Mouse (Mus musculus): ENCODE results near the gene Krt39. TPM values are rescaled to one million over a fixed set of nuclear protein-coding genes. Genes with fewer than 3 reads are reported as not detected.

The Krt39 gene
- polyA plus RNA-seq, 1 experiment = 0.11 TPM

DNA sequence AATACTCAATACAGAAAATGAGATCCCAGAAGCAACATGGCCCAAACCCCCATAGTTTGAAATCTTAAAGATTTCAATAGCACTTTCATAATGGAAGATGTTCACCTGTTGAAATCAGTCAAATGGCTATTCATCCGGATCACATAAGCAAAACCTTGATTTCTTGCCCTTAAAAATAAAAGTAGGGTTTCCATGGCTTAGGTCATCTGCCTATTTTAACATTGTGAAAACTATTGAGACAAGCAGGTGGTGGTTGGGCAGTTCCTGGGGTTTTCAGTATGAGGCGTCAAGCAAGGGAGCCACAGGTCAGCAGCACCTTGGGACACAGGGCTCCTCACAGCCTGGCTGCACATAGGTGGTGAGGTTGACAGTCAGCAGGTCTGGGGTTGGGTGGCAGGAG lies 35.1 kb upstream of the Krt39 start:
- TF ChIP-seq POLR2A (IDR thresholded peaks at IDR 0.05; ENCODE audit: control insufficient read depth, extremely low read depth, insufficient read depth, low read length, poor library complexity) (no peak), CTCF (IDR thresholded peaks at IDR 0.05; ENCODE audit: borderline replicate concordance, control insufficient read depth, extremely low read depth, insufficient read depth, low read length, poor library complexity) (no peak)
- Histone ChIP-seq H3K4me1 (replicated peaks; ENCODE audit: control insufficient read depth, insufficient read depth, low read length) (no peaks in the 10 kb centered on the region), H3K27me3 (ENCODE audit: control insufficient read depth, insufficient read depth, low read length) (no peaks in the 10 kb centered on the region), H3K27ac (ENCODE audit: control insufficient read depth, insufficient read depth, low read length) (no peak overlapping the region), H3K4me3 (ENCODE audit: control insufficient read depth, insufficient read depth, low read length) (no peak overlapping the region), H3K36me3 (ENCODE audit: control insufficient read depth, insufficient read depth, low read length) (no peaks in the 10 kb centered on the region)
- no peak for DNase-seq
- WGBS = 95% methylated on average over 2 of the region's 2 CpGs

DNA sequence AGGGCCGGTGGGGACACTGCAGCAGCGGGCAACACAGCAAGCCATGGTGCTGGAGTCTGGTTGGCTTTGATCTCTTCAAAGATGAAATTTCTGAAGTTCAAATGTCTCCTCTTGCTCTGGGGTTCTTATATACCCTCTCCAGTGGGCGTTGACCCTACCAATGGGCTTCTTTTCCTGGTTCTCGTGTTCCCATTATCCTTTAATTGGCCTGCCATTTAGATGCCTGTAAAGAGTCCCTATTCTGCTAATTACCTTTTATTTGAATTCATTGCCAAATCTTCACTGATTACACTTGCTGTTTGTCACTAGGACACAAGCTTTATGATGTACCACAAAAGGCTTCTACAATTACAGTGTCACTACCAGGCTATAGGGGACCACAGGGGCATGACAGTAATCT lies 29.6 kb upstream of the Krt39 start, which contains the start of gene Krtap3-3:
Gene Krtap3-3 (minus strand): TSS at position 101 of the 400 bp plus-strand sequence.
- Histone ChIP-seq H3K4me1 (replicated peaks; ENCODE audit: control insufficient read depth, insufficient read depth, low read length) (no peaks in the 10 kb centered on the region), H3K27me3 (ENCODE audit: control insufficient read depth, insufficient read depth, low read length) (no peaks in the 10 kb centered on the region), H3K36me3 (ENCODE audit: control insufficient read depth, insufficient read depth, low read length) (no peaks in the 10 kb centered on the region), H3K4me3 (ENCODE audit: control insufficient read depth, insufficient read depth, low read length) (no peak within 1 kb of the TSS), H3K27ac (ENCODE audit: control insufficient read depth, insufficient read depth, low read length) (no peak within 1 kb of the TSS)
- 66% methylated on average over 4 of the region's 4 CpGs for WGBS
- no peak for DNase-seq
- TF ChIP-seq POLR2A (IDR thresholded peaks at IDR 0.05; ENCODE audit: control insufficient read depth, extremely low read depth, insufficient read depth, low read length, poor library complexity) = no peak
- no peak for TF ChIP-seq CTCF (IDR thresholded peaks at IDR 0.05; ENCODE audit: borderline replicate concordance, control insufficient read depth, extremely low read depth, insufficient read depth, low read length, poor library complexity)

DNA sequence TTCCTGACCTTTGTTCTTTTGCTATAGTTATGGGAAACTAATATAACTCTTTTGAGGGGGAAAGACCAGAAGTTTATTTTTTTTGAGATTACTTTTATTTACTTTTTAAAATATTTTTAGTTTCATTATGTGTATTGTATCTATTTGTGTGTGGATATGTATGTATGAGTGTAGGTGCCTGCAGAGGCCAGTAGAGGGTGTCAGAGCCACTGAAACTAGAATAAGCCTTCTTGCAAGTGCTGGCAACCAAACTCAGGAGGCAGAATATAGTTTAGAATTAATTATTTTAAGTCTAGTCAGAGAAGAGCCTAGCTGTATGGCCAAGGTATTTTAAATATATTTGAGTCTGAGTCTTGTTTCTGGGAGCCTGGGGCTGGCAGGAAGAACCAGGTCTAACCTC lies 26.8 kb upstream of the Krt39 start:
- no peak overlapping the region for H3K4me3 ChIP-seq (ENCODE audit: control insufficient read depth, insufficient read depth, low read length)
- no peaks in the 10 kb centered on the region for H3K27me3 ChIP-seq (ENCODE audit: control insufficient read depth, insufficient read depth, low read length)
- no peaks in the 10 kb centered on the region for H3K4me1 ChIP-seq (replicated peaks; ENCODE audit: control insufficient read depth, insufficient read depth, low read length)
- no peak for TF ChIP-seq CTCF (IDR thresholded peaks at IDR 0.05; ENCODE audit: borderline replicate concordance, control insufficient read depth, extremely low read depth, insufficient read depth, low read length, poor library complexity)
- DNase-seq = no peak
- no peaks in the 10 kb centered on the region for H3K36me3 ChIP-seq (ENCODE audit: control insufficient read depth, insufficient read depth, low read length)
- H3K27ac ChIP-seq (ENCODE audit: control insufficient read depth, insufficient read depth, low read length) = no peak overlapping the region

DNA sequence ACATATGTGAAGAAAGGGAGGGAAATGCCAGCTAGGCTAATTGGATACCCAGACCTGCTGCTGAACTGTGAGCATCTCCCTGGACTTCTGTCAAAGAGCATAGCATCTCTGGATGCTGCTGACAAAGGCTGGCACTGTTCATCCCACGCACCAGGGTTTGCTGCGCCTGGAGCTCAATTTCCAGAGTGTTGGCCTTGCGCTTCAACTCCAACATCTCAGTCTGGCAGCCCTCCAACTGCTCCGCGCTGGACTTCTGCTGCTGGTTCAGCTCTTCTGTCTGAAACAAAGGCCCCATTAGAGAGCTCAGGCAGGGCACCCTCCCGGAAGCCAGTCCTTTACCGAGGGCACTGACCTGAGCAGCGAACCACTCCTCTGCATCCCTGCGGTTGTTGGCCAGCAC lies 18.6 kb upstream of the Krt39 start:
- no peaks in the 10 kb centered on the region for H3K36me3 ChIP-seq (ENCODE audit: control insufficient read depth, insufficient read depth, low read length)
- H3K27me3 ChIP-seq (ENCODE audit: control insufficient read depth, insufficient read depth, low read length) = no peaks in the 10 kb centered on the region

DNA sequence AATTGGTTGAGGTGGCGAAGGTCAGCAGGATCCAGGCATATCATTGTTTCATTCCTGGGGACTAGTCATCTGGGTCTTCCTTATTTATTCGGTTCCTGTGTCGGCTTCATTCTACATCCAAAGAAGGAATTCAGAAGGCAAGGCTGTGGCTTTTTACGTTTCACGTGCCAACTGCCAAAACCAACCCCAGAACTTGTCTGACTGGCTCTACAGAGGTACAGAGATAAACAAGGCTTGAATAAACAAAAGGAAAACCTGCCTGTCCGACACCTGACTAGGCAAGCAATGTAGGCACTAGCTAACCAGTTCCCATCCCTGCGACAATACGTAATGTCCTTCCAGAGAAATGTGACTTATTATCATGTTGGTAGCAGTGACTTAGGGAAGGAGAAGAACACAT lies 7.0 kb downstream of the Krt39 start:
- no peaks in the 10 kb centered on the region for H3K4me1 ChIP-seq (replicated peaks; ENCODE audit: control insufficient read depth, insufficient read depth, low read length)
- H3K36me3 ChIP-seq (ENCODE audit: control insufficient read depth, insufficient read depth, low read length) = no peaks in the 10 kb centered on the region
- H3K27ac ChIP-seq (ENCODE audit: control insufficient read depth, insufficient read depth, low read length) = no peak overlapping the region
- no peak for TF ChIP-seq POLR2A (IDR thresholded peaks at IDR 0.05; ENCODE audit: control insufficient read depth, extremely low read depth, insufficient read depth, low read length, poor library complexity)
- TF ChIP-seq CTCF (IDR thresholded peaks at IDR 0.05; ENCODE audit: borderline replicate concordance, control insufficient read depth, extremely low read depth, insufficient read depth, low read length, poor library complexity) = no peak
- WGBS = 90% methylated on average over 8 of the region's 8 CpGs
- H3K27me3 ChIP-seq (ENCODE audit: control insufficient read depth, insufficient read depth, low read length) = no peaks in the 10 kb centered on the region
- no peak overlapping the region for H3K4me3 ChIP-seq (ENCODE audit: control insufficient read depth, insufficient read depth, low read length)
- no peak for DNase-seq

More for the DNA sequence above, 18.6 kb upstream of the Krt39 start:
- WGBS = 92% methylated on average over 9 of the region's 9 CpGs
- no peak for DNase-seq
- Histone ChIP-seq H3K4me3 (ENCODE audit: control insufficient read depth, insufficient read depth, low read length) (no peak overlapping the region), H3K27ac (ENCODE audit: control insufficient read depth, insufficient read depth, low read length) (no peak overlapping the region), H3K4me1 (replicated peaks; ENCODE audit: control insufficient read depth, insufficient read depth, low read length) (no peaks in the 10 kb centered on the region)
- no peak for TF ChIP-seq CTCF (IDR thresholded peaks at IDR 0.05; ENCODE audit: borderline replicate concordance, control insufficient read depth, extremely low read depth, insufficient read depth, low read length, poor library complexity)
- TF ChIP-seq POLR2A (IDR thresholded peaks at IDR 0.05; ENCODE audit: control insufficient read depth, extremely low read depth, insufficient read depth, low read length, poor library complexity) = no peak

DNA sequence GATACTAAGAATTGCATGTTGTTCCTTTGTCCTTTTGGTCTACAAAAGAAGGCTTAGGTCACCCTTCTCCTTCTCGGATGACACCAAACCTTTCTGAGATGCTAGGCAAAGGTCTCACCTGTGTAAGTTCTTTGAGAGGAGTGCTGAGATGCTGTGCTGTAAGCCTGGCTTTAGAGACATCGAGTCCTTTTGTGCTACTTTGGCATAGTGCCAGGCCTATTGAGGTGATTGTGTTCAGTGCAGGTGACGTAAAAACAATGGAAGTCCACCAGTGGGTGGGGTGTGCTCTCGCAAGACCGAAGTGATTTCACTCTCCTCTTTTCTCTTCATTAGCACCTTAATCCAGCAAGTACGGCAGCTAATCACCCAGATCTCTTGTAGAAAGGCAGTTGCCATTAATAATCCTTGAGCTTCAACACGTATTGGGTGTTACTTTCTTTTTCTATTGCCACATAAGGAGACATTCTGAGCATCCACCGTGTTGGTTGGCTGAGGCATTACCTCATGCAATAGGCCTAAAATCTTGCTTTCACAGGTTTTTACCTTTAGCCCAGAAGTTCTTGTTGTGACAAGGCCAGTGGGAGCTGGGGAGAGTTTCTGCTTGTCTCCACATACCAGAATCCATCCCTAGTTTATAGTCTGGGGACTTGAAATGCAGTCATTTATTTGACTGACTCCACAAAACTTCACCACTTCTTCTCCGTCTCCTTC lies 20.9 kb downstream of the Krt39 start:
- TF ChIP-seq CTCF (IDR thresholded peaks at IDR 0.05; ENCODE audit: borderline replicate concordance, control insufficient read depth, extremely low read depth, insufficient read depth, low read length, poor library complexity) (no peak), POLR2A (IDR thresholded peaks at IDR 0.05; ENCODE audit: control insufficient read depth, extremely low read depth, insufficient read depth, low read length, poor library complexity) (no peak)
- Histone ChIP-seq H3K27me3 (ENCODE audit: control insufficient read depth, insufficient read depth, low read length) (no peaks in the 10 kb centered on the region), H3K36me3 (ENCODE audit: control insufficient read depth, insufficient read depth, low read length) (no peaks in the 10 kb centered on the region), H3K4me3 (ENCODE audit: control insufficient read depth, insufficient read depth, low read length) (no peak overlapping the region), H3K4me1 (replicated peaks; ENCODE audit: control insufficient read depth, insufficient read depth, low read length) (no peaks in the 10 kb centered on the region), H3K27ac (ENCODE audit: control insufficient read depth, insufficient read depth, low read length) (no peak overlapping the region)
- 84% methylated on average over 9 of the region's 9 CpGs for WGBS
- no peak for DNase-seq

DNA sequence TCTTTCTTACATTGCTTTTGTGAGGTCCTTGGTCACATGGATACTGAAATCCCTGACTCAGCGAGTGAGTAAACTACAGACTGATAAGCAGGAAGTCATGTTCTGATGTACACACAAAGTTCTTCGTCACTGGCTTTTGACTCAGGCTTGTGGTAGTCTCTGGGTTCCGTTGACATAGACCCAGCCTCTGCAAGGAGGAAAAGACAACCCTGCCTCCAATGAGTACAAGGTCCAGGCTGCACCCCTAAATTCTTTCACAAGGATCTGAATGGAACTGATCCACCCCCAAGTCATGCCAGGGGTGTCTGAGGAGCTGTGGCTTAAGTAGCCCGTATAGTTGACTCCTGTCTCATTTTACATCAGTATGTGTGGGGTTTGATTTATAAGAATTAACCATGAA lies 24.7 kb downstream of the Krt39 start:
- WGBS = 83% methylated on average over 4 of the region's 4 CpGs
- no peaks in the 10 kb centered on the region for H3K4me1 ChIP-seq (replicated peaks; ENCODE audit: control insufficient read depth, insufficient read depth, low read length)
- no peaks in the 10 kb centered on the region for H3K36me3 ChIP-seq (ENCODE audit: control insufficient read depth, insufficient read depth, low read length)
- no peak for DNase-seq
- no peaks in the 10 kb centered on the region for H3K27me3 ChIP-seq (ENCODE audit: control insufficient read depth, insufficient read depth, low read length)
- no peak overlapping the region for H3K4me3 ChIP-seq (ENCODE audit: control insufficient read depth, insufficient read depth, low read length)
- no peak overlapping the region for H3K27ac ChIP-seq (ENCODE audit: control insufficient read depth, insufficient read depth, low read length)
- TF ChIP-seq CTCF (IDR thresholded peaks at IDR 0.05; ENCODE audit: borderline replicate concordance, control insufficient read depth, extremely low read depth, insufficient read depth, low read length, poor library complexity) (no peak), POLR2A (IDR thresholded peaks at IDR 0.05; ENCODE audit: control insufficient read depth, extremely low read depth, insufficient read depth, low read length, poor library complexity) (no peak)

Data from thymus, adult 2 months (tissue).